Mouse (Mus musculus): ENCODE measurements around the gene Gm19935.

DNA sequence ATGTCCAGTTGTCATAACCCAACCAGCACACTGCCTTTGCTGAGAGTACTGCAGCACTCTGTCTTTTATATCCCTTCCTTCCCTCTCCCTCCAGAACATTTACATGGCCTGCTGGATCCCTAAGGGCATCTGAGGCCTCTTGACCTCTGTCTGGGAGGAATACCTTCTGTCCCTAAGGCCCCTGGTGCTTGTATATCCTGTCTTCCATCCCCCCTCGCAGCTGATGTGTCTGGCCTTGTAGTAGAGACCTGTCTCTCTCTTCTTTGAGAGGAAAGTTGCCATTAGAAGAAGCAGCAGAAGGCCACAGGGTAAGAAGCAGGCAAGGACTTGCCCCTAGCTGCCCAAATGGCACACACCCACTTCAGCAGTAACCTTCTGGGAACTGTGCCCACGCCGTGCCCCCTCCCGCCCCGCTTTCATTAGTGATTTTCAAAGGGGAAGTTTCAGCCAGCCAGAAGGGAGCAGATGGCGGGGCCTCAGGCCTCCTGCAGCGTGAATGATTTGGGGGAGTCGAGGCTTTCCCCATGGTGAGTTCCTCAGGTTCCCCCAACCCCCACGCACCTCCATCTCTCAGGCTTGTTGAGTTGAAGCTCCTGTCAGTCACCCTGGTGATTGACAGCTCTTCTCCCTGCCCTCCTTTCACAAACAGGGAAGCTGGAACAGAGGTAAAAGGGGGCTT is 44.2 kb upstream of the Gm19935 start:
- no peak for TF ChIP-seq CTCF (IDR thresholded peaks at IDR 0.05; ENCODE audit: extremely low read depth, insufficient read depth, insufficient read length, insufficient replicate concordance)
- TF ChIP-seq POLR2A (IDR thresholded peaks at IDR 0.05; ENCODE audit: low read depth, low read length): no peak
